Mouse (Mus musculus): Measurements from ENCODE around the gene Tubgcp2. TPM values are rescaled to one million over a fixed set of nuclear protein-coding genes. Genes with fewer than 3 reads are reported as not detected.

Gene Tubgcp2
- total and polyA plus RNA-seq, 3 experiments = 42.5 to 50.4 (median 46.7) TPM

- H3K4me1 ChIP-seq (ENCODE audit: control insufficient read depth in 1 of 2, insufficient read depth in 2 of 2) = peaks cover 3 to 53% of the 10 kb centered on the region in 2 experiments; a peak in 3 of 4 replicates
- no peak overlapping the region for H3K9ac ChIP-seq (ENCODE audit: insufficient read depth, low read depth)
- in situ Hi-C loops (cut with MboI; ENCODE audit: low pct_ligation_motif_present, low pct_unique_long_range_greater_than_20kb, low sequenced_read_pairs) (no loop called here), dilution Hi-C loops (cut with MboI; ENCODE audit: extremely low pct_ligation_motif_present, extremely low pct_unique_long_range_greater_than_20kb, low sequenced_read_pairs) (no loop called here)
- no peak overlapping the region for H3K27ac ChIP-seq (ENCODE audit: insufficient read depth, low read depth)
- TF ChIP-seq CHD2 (IDR thresholded peaks at IDR 0.05; ENCODE audit: low read length) (no peak), POLR2A (IDR thresholded peaks at IDR 0.05; ENCODE audit: low read depth, low read length) (no peak), EP300 (IDR thresholded peaks at IDR 0.05; ENCODE audit: low read length) (no peak), SIN3A (IDR thresholded peaks at IDR 0.05; ENCODE audit: low read length) (no peak), TCF12 (IDR thresholded peaks at IDR 0.05; ENCODE audit: low read depth, low read length) (no peak)
- peaks cover 1% of the 10 kb centered on the region; the same call in 1 of the 2 replicates for H3K79me2 ChIP-seq (replicated peaks; ENCODE audit: control insufficient read depth, extremely low read depth, insufficient read depth, poor library complexity, severe bottlenecking)
- no peaks in the 10 kb centered on the region for H3K27me3 ChIP-seq (replicated peaks)
- no peak overlapping the region for H3K4me2 ChIP-seq (ENCODE audit: insufficient read depth, low read depth, poor library complexity, severe bottlenecking)
- H3K36me3 ChIP-seq (replicated peaks in 1 of 2; ENCODE audit: control insufficient read depth in 1 of 2, insufficient read depth in 1 of 2, low read length in 1 of 2) = peaks cover 84 to 89% of the 10 kb centered on the region in 2 experiments
- DNase-seq (ENCODE audit: extremely low read depth) = no peak
- H3K9me3 ChIP-seq (replicated peaks; ENCODE audit: low read length) = no peaks in the 10 kb centered on the region
- H3K4me3 ChIP-seq (replicated peaks in 1 of 3; ENCODE audit: low read depth in 2 of 3, low read length in 2 of 3, poor library complexity in 1 of 3) = no peak overlapping the region
Observed at GRCm38 (mm10) chr7:139984505-139984904, 52.0 kb downstream of the Tubgcp2 start.

GRCm38 (mm10) chr7:139982058-139982457 lies 54.4 kb downstream of the Tubgcp2 start:
- no peaks in the 10 kb centered on the region for H3K27me3 ChIP-seq (replicated peaks)
- H3K4me2 ChIP-seq (ENCODE audit: insufficient read depth, low read depth, poor library complexity, severe bottlenecking) = no peak overlapping the region
- H3K27ac ChIP-seq (ENCODE audit: insufficient read depth, low read depth) = no peak overlapping the region
- no peaks in the 10 kb centered on the region for H3K9me3 ChIP-seq (replicated peaks; ENCODE audit: low read length)
- peaks cover 3 to 58% of the 10 kb centered on the region in 2 experiments; a peak in 3 of 4 replicates for H3K4me1 ChIP-seq (ENCODE audit: control insufficient read depth in 1 of 2, insufficient read depth in 2 of 2)
- in situ Hi-C loops (cut with MboI; ENCODE audit: low pct_ligation_motif_present, low pct_unique_long_range_greater_than_20kb, low sequenced_read_pairs) (no loop called here), dilution Hi-C loops (cut with MboI; ENCODE audit: extremely low pct_ligation_motif_present, extremely low pct_unique_long_range_greater_than_20kb, low sequenced_read_pairs) (no loop called here)
- TF ChIP-seq MEF2A (IDR thresholded peaks at IDR 0.05; ENCODE audit: borderline replicate concordance, low read depth, low read length) (no peak), MAFK (IDR thresholded peaks at IDR 0.05; ENCODE audit: insufficient replicate concordance, low read length) (no peak), TCF12 (IDR thresholded peaks at IDR 0.05; ENCODE audit: low read depth, low read length) (no peak), HCFC1 (IDR thresholded peaks at IDR 0.05; ENCODE audit: low read depth, low read length) (no peak), EP300 (IDR thresholded peaks at IDR 0.05; ENCODE audit: low read length) (no peak), NELFE (IDR thresholded peaks at IDR 0.05; ENCODE audit: low read depth, low read length) (no peak), ZNF384 (IDR thresholded peaks at IDR 0.05; ENCODE audit: low read depth, low read length) (no peak), NRF1 (IDR thresholded peaks at IDR 0.05; ENCODE audit: low read depth, low read length) (no peak), MYC (IDR thresholded peaks at IDR 0.05; ENCODE audit: low read depth, low read length) (no peak), JUN (IDR thresholded peaks at IDR 0.05; ENCODE audit: insufficient read depth, low read depth, low read length) (no peak), ETS1 (conservative IDR thresholded peaks at IDR 0.05; ENCODE audit: low read depth, low read length) (no peak), E2F4 (IDR thresholded peaks at IDR 0.05; ENCODE audit: insufficient replicate concordance, low read depth, low read length) (no peak), ELF1 (IDR thresholded peaks at IDR 0.05; ENCODE audit: low read depth, low read length) (no peak), BHLHE40 (IDR thresholded peaks at IDR 0.05; ENCODE audit: low read depth, low read length) (no peak), ZMIZ1 (IDR thresholded peaks at IDR 0.05; ENCODE audit: low read depth, low read length) (no peak), KAT2A (IDR thresholded peaks at IDR 0.05; ENCODE audit: insufficient replicate concordance, low read length) (no peak), SIN3A (IDR thresholded peaks at IDR 0.05; ENCODE audit: low read length) (no peak)
- no peak overlapping the region for H3K4me3 ChIP-seq (replicated peaks in 1 of 3; ENCODE audit: low read depth in 2 of 3, low read length in 2 of 3, poor library complexity in 1 of 3)
- H3K36me3 ChIP-seq (replicated peaks in 1 of 2; ENCODE audit: control insufficient read depth in 1 of 2, insufficient read depth in 1 of 2, low read length in 1 of 2) = peaks cover 70 to 82% of the 10 kb centered on the region in 2 experiments
- H3K79me2 ChIP-seq (replicated peaks; ENCODE audit: control insufficient read depth, extremely low read depth, insufficient read depth, poor library complexity, severe bottlenecking) = no peaks in the 10 kb centered on the region
- DNase-seq (ENCODE audit: extremely low read depth) = no peak
- H3K9ac ChIP-seq (ENCODE audit: insufficient read depth, low read depth) = no peak overlapping the region

All from CH12.LX (cell line).